Comparison of ENCODE assay signal across 13 mouse cellular contexts in the genomic region with DNA sequence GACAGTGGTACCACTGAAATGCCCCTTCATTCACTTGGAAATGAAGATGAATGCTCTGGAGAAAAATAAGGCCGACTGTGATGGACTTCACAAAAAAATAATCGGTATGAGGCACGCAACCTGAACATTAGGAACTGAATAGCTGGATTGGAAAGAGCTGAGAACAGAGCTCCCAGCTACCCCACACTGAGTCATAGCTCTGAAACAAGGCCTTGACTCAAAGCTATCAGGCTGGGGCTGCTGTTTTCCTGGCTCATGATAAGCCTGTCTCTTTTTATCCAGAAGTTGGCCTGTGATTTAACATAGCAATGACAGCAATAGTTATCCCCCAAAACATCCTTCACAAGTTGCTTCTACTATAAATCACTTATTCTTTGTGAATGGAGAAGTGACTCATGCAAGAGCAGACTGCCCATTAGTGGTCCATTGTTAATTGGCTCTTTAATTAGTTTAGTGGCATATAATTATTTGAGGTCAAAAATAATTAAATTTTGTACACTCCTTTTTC.
DNase-seq lines count a peak whose midpoint lies in the region; ATAC-seq lines count a peak whose summit lies in the region.
"Had no signal": no experiment of that assay in that cellular context is flagged by ENCODE, and none has a peak within 500 bp of the region (broad histone marks: within the 10 kb centered on the region; RNA-seq: fewer than 3 reads in every experiment).

No protein-coding gene starts in this region.

- H3K36me3 ChIP-seq in heart, embryonic 10.5 days: no peaks in the 10 kb centered on the region
- no peaks in the 10 kb centered on the region for H3K36me3 ChIP-seq in kidney, embryonic 14.5 days (ENCODE audit: control insufficient read depth, insufficient read depth, low read length)
- H3K36me3 ChIP-seq: embryonic facial prominence, embryonic 12.5 days; hindbrain, embryonic 13.5 days had no signal

- DNase-seq in heart, embryonic 10.5 days (ENCODE audit: low spot score): peak; percentile 77
- DNase-seq in heart, adult 8-10 months (ENCODE audit: low spot score): no peak
- DNase-seq in left cerebral cortex, postnatal 14 days (ENCODE audit: low spot score in 2 of 2): peak; percentile 5 to 18
- DNase-seq in left cerebral cortex, adult 8-10 months (ENCODE audit: low spot score in 2 of 2): no peak
- peak; percentile 51 for DNase-seq in brain, adult 2 months (ENCODE audit: low read depth, low spot score)
- DNase-seq in retina, embryonic 14.5 days (ENCODE audit: low spot score): peak; percentile 33
- DNase-seq: cerebellum, adult 11-12 months; kidney, postnatal 4 days; lung, adult 2 months; thymus, postnatal 4 days had no signal

- no peaks in the 10 kb centered on the region for H3K9me3 ChIP-seq in heart, embryonic 10.5 days
- H3K9me3 ChIP-seq in kidney, embryonic 14.5 days (ENCODE audit: control insufficient read depth, low read length): no peaks in the 10 kb centered on the region
- H3K9me3 ChIP-seq: embryonic facial prominence, embryonic 12.5 days; hindbrain, embryonic 13.5 days had no signal

- intact Hi-C loops in left cerebral cortex, postnatal 14 days (cut with DNase I): no loop called here

- no peak overlapping the region for H3K4me3 ChIP-seq in heart, embryonic 10.5 days
- H3K4me3 ChIP-seq in kidney, embryonic 14.5 days (ENCODE audit: low read length): no peak overlapping the region
- H3K4me3 ChIP-seq: embryonic facial prominence, embryonic 12.5 days; hindbrain, embryonic 13.5 days had no signal

- H3K4me2 ChIP-seq in kidney, embryonic 14.5 days (replicated peaks; ENCODE audit: low read depth, low read length): no peak overlapping the region
- H3K4me2 ChIP-seq: embryonic facial prominence, embryonic 12.5 days; hindbrain, embryonic 13.5 days had no signal

- H3K27me3 ChIP-seq in heart, embryonic 10.5 days (ENCODE audit: insufficient read depth, poor library complexity, severe bottlenecking): no peaks in the 10 kb centered on the region
- no peaks in the 10 kb centered on the region for H3K27me3 ChIP-seq in kidney, embryonic 14.5 days (ENCODE audit: control insufficient read depth, insufficient read depth, low read length)
- H3K27me3 ChIP-seq: embryonic facial prominence, embryonic 12.5 days; hindbrain, embryonic 13.5 days had no signal

- 0 out of 2 replicates have a peak, but pooled peaks cover 3% of the 10 kb centered on the region for H3K4me1 ChIP-seq in heart, embryonic 10.5 days
- no peaks in the 10 kb centered on the region for H3K4me1 ChIP-seq in kidney, embryonic 14.5 days (ENCODE audit: control insufficient read depth, insufficient read depth, low read length)
- H3K4me1 ChIP-seq: embryonic facial prominence, embryonic 12.5 days; hindbrain, embryonic 13.5 days had no signal

- H3K9ac ChIP-seq in kidney, embryonic 14.5 days (ENCODE audit: low read depth, low read length): no peak overlapping the region
- H3K9ac ChIP-seq: embryonic facial prominence, embryonic 12.5 days; hindbrain, embryonic 13.5 days had no signal

- H3K27ac ChIP-seq in heart, embryonic 10.5 days: peak overlapping the region; percentile 64; the same call in 1 of the 2 replicates
- no peak overlapping the region for H3K27ac ChIP-seq in kidney, embryonic 14.5 days (ENCODE audit: low read depth, low read length)
- H3K27ac ChIP-seq: embryonic facial prominence, embryonic 12.5 days; hindbrain, embryonic 13.5 days had no signal

- ATAC-seq in kidney, embryonic 14.5 days (ENCODE audit: low FRiP score, low TSS enrichment): no peak

- WGBS in heart, embryonic 10.5 days: 42% methylated on average over 3 of the region's 3 CpGs
- 75% methylated on average over 3 of the region's 3 CpGs for WGBS in kidney, embryonic 14.5 days

Comparison
In these comparisons a context has a peak if more than half of its experiments do, and no peak if none do; other contexts are left out.
1. DNase-seq: peak in heart, embryonic 10.5 days (single experiment), left cerebral cortex, postnatal 14 days (2 of 2), brain, adult 2 months (single experiment) and retina, embryonic 14.5 days (single experiment); none in heart, adult 8-10 months (single experiment) and left cerebral cortex, adult 8-10 months (0 of 2).